Mouse (Mus musculus): ENCODE data around the gene Idh3b.

DNA sequence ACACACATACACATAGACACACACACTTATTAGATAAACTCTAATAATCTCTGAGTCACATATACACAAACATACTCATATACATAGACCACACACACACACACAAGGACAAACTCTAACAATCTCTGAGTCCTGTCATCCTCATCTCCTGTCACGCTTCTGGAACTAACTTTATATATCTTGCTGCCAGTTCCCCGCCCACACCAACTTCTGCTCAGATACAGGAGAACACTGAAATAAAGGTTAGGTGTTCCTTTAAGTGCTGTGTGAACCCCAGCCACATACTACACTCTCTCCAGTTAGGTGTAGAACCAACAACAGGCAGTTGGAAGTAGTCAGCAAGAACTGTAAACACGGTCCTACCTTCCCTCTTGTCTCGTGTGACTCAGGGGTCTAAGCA lies 23.5 kb downstream of the Idh3b start:
- TF ChIP-seq CTCF (IDR thresholded peaks at IDR 0.05; ENCODE audit: low read depth) (no peak), EP300 (IDR thresholded peaks at IDR 0.05; ENCODE audit: low read depth) (no peak)

All from liver, postnatal 0 days (tissue).